Mouse (Mus musculus) monocyte, adult 2 months (primary cell): ENCODE data around the gene Gm12216.
"Not testable (repeated sequence)": the region's sequence is repeated elsewhere in the genome, so short reads cannot be mapped to it uniquely, and the experiment has no call there.

Source experiments
- DNase-seq, 2 experiments: peaks; one replicate each; pipeline ENCODE4 v3.0.0; 2022; ENCODE audit warnings: low spot score in 2 of 2, low read depth in 1 of 2

Gene Gm12216

GRCm38 (mm10) chr11:53858761-53859580 lies at the start of gene Gm12216:
Gene Gm12216 (minus strand): TSS chr11:53859256.
- DNase-seq: peak in 1 of 2 experiments; percentile 33

DNA sequence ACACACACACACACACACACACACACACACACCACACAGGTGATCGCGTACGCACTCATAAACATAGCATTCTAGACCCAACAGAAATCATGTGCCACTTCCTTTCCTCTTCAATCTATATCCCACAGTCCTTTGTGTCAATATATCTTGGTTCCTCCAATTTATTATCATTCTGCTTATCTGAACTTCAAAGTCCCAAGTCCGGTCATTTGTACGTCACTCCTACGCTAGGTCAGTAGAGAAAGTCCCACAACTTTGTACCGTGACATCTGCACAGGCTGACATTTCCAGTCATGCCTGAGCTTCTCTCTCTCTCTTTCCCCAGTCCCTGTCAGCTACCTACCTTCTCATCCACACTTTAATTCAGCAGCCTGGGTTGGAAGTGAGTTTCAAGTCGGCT lies 49.6 kb upstream of the Gm12216 start:
- DNase-seq: no peak

DNA sequence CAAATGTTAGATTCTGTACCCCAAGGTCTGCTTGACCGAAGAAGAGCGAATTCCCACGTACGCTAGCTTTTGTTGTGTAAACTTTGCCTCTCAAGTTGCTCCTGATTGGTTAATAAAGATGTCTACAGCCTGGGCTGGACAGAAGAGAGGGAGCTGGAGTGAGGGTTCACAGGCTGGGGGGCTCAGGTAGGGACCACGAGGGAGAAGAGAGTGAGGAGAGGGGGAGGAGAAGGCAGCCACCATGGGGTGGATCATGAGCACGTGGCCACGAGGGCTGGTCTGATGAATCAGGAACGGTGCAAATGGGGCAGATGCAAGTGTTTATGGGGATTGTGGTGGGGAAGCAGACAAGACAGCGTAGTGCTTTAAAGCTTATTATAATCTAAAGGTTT lies 45.5 kb upstream of the Gm12216 start:
- DNase-seq: no peak

GRCm38 (mm10) chr11:53903781-53904533 lies 44.9 kb upstream of the Gm12216 start:
- DNase-seq: no peak

- no peak for DNase-seq
Measured at GRCm38 (mm10) chr11:53902741-53903140, 43.7 kb upstream of the Gm12216 start.

- DNase-seq: no peak
Measured at GRCm38 (mm10) chr11:53900991-53901390, 41.9 kb upstream of the Gm12216 start.

GRCm38 (mm10) chr11:53899981-53900380 lies 40.9 kb upstream of the Gm12216 start:
- DNase-seq: no peak

DNA sequence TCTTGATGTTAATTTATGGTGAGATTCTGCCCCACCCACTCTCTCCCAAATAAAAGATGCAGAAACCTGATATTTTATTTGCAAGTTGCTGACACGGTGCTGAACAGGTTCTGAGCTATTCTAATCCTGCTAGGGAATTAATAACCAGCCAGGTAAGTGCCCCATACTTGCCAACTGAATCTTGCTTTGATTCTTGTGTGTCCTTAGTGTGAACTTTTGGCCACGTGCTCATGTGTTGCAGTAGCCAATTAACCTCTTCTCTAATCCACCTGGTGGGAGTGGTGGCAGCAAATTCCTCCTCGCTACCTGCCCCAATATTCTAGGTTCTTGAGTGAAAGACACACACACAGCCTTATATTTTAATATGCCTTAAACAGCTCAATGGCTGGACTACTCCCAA lies 39.9 kb upstream of the Gm12216 start:
- no peak for DNase-seq

DNA sequence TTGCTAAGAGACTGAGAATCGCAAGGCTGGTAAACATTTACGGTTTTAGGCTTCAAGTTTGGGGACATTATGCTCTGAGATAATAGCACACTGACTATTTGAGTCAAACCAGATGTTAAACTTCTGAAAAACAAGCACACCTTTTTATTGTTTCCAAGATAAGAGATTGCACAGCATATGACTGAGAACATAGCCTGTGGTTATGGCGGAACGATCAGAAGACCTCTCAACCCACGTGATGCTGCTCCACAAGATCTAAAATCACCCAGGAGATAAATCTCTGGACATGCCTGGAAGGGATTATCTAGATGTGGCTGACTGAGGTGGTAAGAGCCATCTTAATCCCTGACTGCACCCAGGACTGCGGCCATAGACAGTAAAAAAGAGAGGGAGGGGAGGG lies 37.9 kb upstream of the Gm12216 start:
- no peak for DNase-seq

- no peak for DNase-seq
Measured at GRCm38 (mm10) chr11:53893451-53893850, 34.4 kb upstream of the Gm12216 start.

DNA sequence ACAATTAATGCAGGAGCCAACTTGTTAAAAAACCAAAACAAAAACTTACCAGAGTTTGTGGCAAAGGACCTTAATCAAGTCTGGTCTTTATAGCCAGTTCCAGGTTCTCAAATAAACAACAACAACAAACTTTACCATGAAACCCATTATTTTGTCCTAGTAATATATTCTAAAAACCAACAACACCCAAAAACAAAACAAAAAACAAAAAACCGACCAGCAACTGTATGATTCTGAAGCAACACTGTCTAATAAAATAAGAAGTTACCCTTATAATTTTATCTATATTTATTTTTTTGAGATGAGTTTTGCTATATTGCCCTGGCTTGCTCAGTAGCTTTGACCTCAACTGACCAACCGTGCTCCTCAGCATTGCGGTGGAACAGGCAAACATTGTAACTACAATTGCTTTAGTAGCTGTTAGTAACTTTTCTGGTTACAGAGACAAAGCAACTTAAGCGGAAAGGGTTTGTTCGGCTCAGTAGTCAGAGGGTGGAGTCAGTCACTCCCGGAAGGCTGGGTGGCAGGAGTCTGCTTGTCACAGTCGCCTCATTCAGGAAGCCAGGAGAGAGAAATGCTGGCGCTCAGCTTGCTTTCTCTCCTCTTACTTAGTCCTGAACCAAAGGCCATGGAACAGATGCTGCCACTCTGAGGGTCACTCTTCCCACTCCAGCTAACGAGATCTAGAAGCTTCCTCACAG lies 33.8 kb upstream of the Gm12216 start:
- no peak for DNase-seq

- peak; percentile 97 to 98 for DNase-seq
Measured at GRCm38 (mm10) chr11:53891505-53892451, 32.7 kb upstream of the Gm12216 start, which contains the start of gene Slc22a5. Gene Slc22a5 (minus strand): TSS chr11:53891660.

DNA sequence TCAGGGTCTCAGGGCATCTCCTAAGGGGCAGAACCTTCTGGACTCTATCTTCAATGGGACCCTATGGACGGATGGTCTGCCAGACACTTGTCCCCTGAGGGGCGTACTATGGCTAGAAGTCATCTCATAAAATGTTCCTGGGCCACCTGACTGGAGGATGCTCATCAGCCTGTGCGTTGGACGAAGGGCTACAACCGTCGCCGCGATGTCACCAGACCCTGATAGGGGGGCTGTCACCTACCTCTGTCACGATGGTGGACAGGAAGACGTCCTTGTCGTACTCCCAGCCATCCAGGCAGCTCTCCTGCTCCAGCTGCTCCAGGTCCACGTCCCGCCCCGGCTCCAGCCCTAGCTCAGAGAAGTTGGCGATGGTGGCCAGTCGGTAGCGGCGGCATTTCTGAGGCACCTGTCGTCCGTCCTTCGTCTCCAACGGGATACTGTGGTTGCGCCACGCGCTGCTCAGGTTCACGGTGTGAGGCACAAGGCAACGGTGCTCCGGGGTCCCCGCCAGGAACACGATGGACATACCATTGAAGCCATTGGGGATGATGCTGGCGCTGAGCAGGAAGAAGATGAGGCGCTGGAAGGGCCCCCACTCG lies 31.9 kb upstream of the Gm12216 start:
- no peak for DNase-seq

DNA sequence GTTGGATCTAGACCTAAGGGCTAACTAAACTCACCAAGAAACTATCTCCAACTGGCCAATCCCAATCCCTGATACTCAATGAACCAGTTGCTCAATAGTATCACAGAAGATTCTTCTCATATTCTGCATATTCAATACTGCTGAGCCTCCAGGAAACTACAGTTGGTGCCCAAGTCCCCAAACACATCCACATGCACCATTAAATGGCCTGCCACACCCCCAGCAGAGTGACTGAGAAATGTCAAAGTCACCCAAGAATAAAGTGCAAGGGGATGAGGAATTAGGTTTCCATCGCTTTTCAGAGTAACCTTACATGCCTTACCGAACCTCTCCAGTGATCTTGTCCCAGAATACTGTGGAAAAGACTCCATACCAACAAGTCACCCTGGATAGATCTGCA lies 31.2 kb upstream of the Gm12216 start:
- no peak for DNase-seq

GRCm38 (mm10) chr11:53889091-53889645 lies 30.1 kb upstream of the Gm12216 start:
- no peak for DNase-seq

DNA sequence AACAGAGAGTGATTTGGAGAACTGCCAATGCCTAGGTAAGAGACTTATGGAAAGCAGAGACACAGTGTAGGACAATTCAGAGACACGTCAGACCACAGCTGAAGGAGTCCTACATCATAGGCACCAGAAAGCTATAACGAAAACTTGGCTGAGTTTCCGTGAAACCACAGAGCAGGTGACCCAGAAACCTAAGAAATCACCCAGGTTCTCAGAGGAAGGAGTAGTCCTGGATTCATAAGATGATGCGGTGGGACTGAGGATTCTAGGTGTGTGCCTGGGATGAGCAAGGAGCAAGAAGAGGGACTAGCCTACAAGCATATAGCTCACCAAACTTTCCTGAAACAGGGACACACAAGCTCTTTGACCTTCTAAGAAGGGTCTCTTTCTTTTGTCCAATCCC lies 29.2 kb upstream of the Gm12216 start:
- no peak for DNase-seq

DNA sequence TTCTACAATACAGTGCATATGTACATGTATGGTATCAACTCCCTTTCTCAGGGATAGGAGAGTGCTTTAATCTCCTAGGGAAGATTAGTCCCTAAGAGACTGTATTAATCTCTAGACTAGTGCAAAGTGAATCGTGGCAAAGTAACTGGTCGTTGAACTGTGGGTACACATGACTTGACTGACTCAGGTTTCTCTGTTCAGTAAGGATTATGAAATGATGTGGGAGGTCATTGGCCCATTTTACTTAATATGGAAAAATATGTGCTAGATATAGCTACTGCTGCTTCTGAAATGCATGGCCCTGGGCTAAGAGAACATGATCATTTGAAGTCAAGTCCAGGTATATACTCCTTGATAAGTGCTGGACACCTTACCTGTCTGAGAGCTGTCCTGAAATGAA lies 24.2 kb upstream of the Gm12216 start:
- no peak for DNase-seq

DNA sequence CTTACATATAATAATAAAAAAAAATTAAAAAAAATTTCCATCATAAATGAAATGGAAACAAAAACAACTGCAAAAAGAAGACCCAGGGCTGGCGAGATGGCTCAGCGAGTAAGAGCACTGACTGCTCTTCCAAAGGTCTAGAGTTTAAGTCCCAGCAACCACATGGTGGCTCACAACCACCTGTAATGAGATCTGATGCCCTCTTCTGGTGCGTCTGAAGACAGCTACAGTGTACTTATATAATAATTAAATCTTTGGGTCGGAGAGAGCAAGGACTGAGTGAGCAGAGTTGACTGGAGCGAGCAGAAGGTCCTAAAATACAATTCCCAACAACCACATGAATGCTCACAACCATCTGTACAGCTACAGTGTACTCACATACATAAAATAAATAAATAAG lies 19.0 kb upstream of the Gm12216 start:
- DNase-seq: not testable (repeated sequence)

- DNase-seq: no peak
Measured at GRCm38 (mm10) chr11:53876488-53876887, 17.4 kb upstream of the Gm12216 start.

- DNase-seq: no peak
Measured at GRCm38 (mm10) chr11:53874706-53875105, 15.7 kb upstream of the Gm12216 start.
